Mouse (Mus musculus) megakaryocyte progenitor cell, adult 5-6 weeks (primary cell): ENCODE measurements around the gene Tmem255a. TPM values are rescaled to one million over a fixed set of nuclear protein-coding genes. Genes with fewer than 3 reads are reported as not detected.

Experiments
- ATAC-seq: replicated peaks from 2 replicates; pipeline ENCODE4 v1.8.0; 2016; ENCODE audit warnings: mild to moderate bottlenecking, moderate TSS enrichment, inconsistent platforms; ENCODE audit not compliant: poor library complexity
- total RNA-seq, 2 experiments: library from RNA; stranded (forward) in 1 of 2; stranded (reverse) in 1 of 2; fragments of 157-497, 149-512 nt in 1 of 2; fragments of 200-1000 nt in 1 of 2; gene quantifications; 2 replicates each; pipeline versions ENCODE4 v1.2.3 to v1.2.4; 2015 to 2017

Tmem255a gene
- total RNA-seq, 2 experiments from 2014 or later = 0.21 TPM; not detected in 1

- peak; percentile 56; the same call in 1 of the 2 replicates for ATAC-seq
These were observed 72.3 kb downstream of the Tmem255a start for GRCm38 (mm10) chrX:38179891-38180310.

GRCm38 (mm10) chrX:38166592-38166991, 85.6 kb downstream of the Tmem255a start:
- ATAC-seq = no peak

GRCm38 (mm10) chrX:38166064-38166463, 86.2 kb downstream of the Tmem255a start:
- ATAC-seq = no peak

- no peak for ATAC-seq
These were observed 86.9 kb downstream of the Tmem255a start for GRCm38 (mm10) chrX:38165315-38165714.

GRCm38 (mm10) chrX:38159097-38159496, 93.1 kb downstream of the Tmem255a start:
- no peak for ATAC-seq

Other genes starting within 250 kb of the Tmem255a start
- gene Btg1-ps1, start 233.6 kb downstream of the Tmem255a start, total RNA-seq (2015) = not detected in 2 replicates
- not detected in 2 replicates for gene Btg1-ps1, start 233.6 kb downstream of the Tmem255a start, total RNA-seq (2017)
- not detected in 2 replicates for gene Btg1-ps2, start 209.3 kb downstream of the Tmem255a start, total RNA-seq (2015)
- not detected in 2 replicates for gene Btg1-ps2, start 209.3 kb downstream of the Tmem255a start, total RNA-seq (2017)
- gene Rhox10, start 186.0 kb downstream of the Tmem255a start, total RNA-seq (2015) = not detected in 2 replicates
- gene Rhox10, start 186.0 kb downstream of the Tmem255a start, total RNA-seq (2017) = not detected in 2 replicates
- not detected in 2 replicates for gene Rhox11, start 167.3 kb downstream of the Tmem255a start, total RNA-seq (2015)
- gene Rhox11, start 167.3 kb downstream of the Tmem255a start, total RNA-seq (2017) = not detected in 2 replicates
- gene Rhox12, start 141.5 kb downstream of the Tmem255a start, total RNA-seq (2015) = not detected in 2 replicates
- not detected in 2 replicates for gene Rhox12, start 141.5 kb downstream of the Tmem255a start, total RNA-seq (2017)
- not detected in 2 replicates for gene Rhox13, start 131.2 kb downstream of the Tmem255a start, total RNA-seq (2015)
- not detected in 2 replicates for gene Rhox13, start 131.2 kb downstream of the Tmem255a start, total RNA-seq (2017)
- 27.1 and 31.2 TPM in 2 replicates for gene Zbtb33, start 62.6 kb downstream of the Tmem255a start, total RNA-seq (2015)
- gene Zbtb33, start 62.6 kb downstream of the Tmem255a start, total RNA-seq (2017) = 17.4 and 21.7 TPM in 2 replicates
- gene Atp1b4, start 63.7 kb upstream of the Tmem255a start, total RNA-seq (2015) = not detected in 2 replicates
- gene Atp1b4, start 63.7 kb upstream of the Tmem255a start, total RNA-seq (2017) = not detected in 2 replicates
- gene Lamp2, start 204.0 kb upstream of the Tmem255a start, total RNA-seq (2015) = 262 and 283 TPM in 2 replicates
- 159 and 183 TPM in 2 replicates for gene Lamp2, start 204.0 kb upstream of the Tmem255a start, total RNA-seq (2017)